Mouse (Mus musculus) kidney, embryonic 14.5 days (tissue): ENCODE measurements around the gene Adamts12. TPM values are rescaled to one million over a fixed set of nuclear protein-coding genes. Genes with fewer than 3 reads are reported as not detected.

ENCODE experiments used
- ATAC-seq: fragments of 200-750 bp; cut with Nextera tagmentation; 2 replicates; pipeline ENCODE4 v1.8.0; 2017; ENCODE audit warnings: moderate number of reproducible peaks, mild to moderate bottlenecking, moderate TSS enrichment, moderate library complexity; ENCODE audit not compliant: low FRiP score, low TSS enrichment
- H3K27ac ChIP-seq: fragments of 300-500 bp; sonication (generic); 2 replicates; pipeline ENCODE4 v1.5.1; 2014; ENCODE audit warnings: low read depth, mild to moderate bottlenecking, low read length, moderate library complexity, mixed read lengths
- H3K27me3 ChIP-seq: fragments of 300-500 bp; sonication (generic); 2 replicates; pipeline ENCODE4 v1.6.1; 2014; ENCODE audit warnings: mild to moderate bottlenecking, low read length; ENCODE audit not compliant: control insufficient read depth, insufficient read depth
- H3K36me3 ChIP-seq: fragments of 300-500 bp; sonication (generic); 2 replicates; pipeline ENCODE4 v1.6.1; 2014; ENCODE audit warnings: low read length, mixed read lengths; ENCODE audit not compliant: control insufficient read depth, insufficient read depth
- H3K4me1 ChIP-seq: fragments of 300-500 bp; sonication (generic); 2 replicates; pipeline ENCODE4 v1.6.1; 2014; ENCODE audit warnings: low read length, mixed read lengths; ENCODE audit not compliant: control insufficient read depth, insufficient read depth
- H3K4me2 ChIP-seq: fragments of 300-500 bp; sonication (generic); replicated peaks from 2 replicates; pipeline ENCODE4 v1.6.1; 2014; ENCODE audit warnings: low read depth, mild to moderate bottlenecking, low read length
- H3K4me3 ChIP-seq: fragments of 300-500 bp; sonication (generic); 2 replicates; pipeline ENCODE4 v1.5.1; 2014; ENCODE audit warnings: mild to moderate bottlenecking, low read length
- H3K9ac ChIP-seq: fragments of 300-500 bp; sonication (generic); 2 replicates; pipeline ENCODE4 v1.6.1; 2014; ENCODE audit warnings: low read depth, mild to moderate bottlenecking, low read length, moderate library complexity
- H3K9me3 ChIP-seq: fragments of 300-500 bp; sonication (generic); 2 replicates; pipeline ENCODE4 v1.6.1; 2016; ENCODE audit warnings: low read length; ENCODE audit not compliant: control insufficient read depth
- WGBS: fragments of 180-500 bp; shearing (Covaris S2); extraction: QIAGEN DNeasy Blood & Tissue Kit; methylation state at CpG from one replicate; pipeline ENCODE4 v1.1.7; 2014; 5-methylcytosine and 5-hydroxymethylcytosine counted together
- polyA plus RNA-seq: library from polyadenylated mRNA; unstranded; fragments of >200 nt; fragmentation: Nextera tagmentation; extraction: Ambion mirVana; gene quantifications from 2 replicates; pipeline ENCODE4 v1.2.1, GENCODE M21; 2014

Gene Adamts12
- polyA plus RNA-seq, 1 experiment from 2014 or later, result 5.1 TPM

DNA sequence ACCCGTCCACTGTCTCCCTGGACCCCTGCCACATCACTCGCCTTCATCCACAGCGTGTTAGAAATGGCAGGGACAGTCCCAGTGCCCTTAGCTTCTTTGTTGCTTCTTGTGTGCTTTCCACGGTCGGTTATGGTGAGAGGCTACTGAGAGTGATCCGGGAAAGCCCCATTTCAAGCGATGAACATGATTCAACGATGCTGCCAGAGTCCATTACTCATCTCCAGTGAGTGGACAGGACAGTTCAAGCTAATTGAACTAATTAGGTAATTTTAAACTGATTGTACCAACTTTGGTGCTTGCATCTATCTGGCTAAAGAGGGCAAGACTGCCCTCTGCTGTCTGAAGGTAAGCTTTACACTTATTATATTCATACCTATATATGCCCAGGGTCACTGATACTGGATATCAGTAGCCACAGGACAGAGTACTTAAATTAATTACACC is 315.5 kb downstream of the Adamts12 start:
- no peak for ATAC-seq
- WGBS, result 48% methylated on average over 8 of the region's 8 CpGs

DNA sequence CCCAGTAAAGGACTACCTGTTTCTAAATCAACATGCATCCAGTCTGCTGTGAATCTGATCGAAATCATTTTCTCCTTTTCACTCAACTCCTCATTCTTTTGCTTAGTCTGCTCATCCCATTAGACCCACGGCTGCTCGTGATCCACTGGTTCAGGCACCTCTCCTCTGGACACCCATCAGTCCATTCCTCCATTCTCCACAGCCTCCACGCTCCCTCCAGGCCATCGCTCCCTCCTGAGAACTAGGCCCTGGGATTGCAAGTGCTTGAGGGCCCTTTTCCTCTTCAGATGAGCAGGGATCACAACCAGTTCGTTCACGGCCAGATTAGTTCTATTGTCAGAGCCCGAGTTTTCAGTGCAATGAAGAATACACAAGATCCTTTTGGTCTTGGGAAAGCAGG is 316.0 kb downstream of the Adamts12 start:
- Histone ChIP-seq H3K9me3 (no peaks in the 10 kb centered on the region), H3K36me3 (peaks cover 29% of the 10 kb centered on the region), H3K27me3 (no peaks in the 10 kb centered on the region), H3K27ac (no peak overlapping the region), H3K9ac (no peak overlapping the region), H3K4me3 (no peak overlapping the region), H3K4me2 (no peak overlapping the region), H3K4me1 (no peaks in the 10 kb centered on the region)
- 85% methylated on average over 8 of the region's 8 CpGs for WGBS
- no peak for ATAC-seq

More for the DNA sequence above, 315.5 kb downstream of the Adamts12 start:
- Histone ChIP-seq H3K9me3 (no peaks in the 10 kb centered on the region), H3K4me3 (no peak overlapping the region), H3K27me3 (no peaks in the 10 kb centered on the region), H3K27ac (no peak overlapping the region), H3K4me2 (no peak overlapping the region), H3K4me1 (no peaks in the 10 kb centered on the region), H3K9ac (no peak overlapping the region), H3K36me3 (peaks cover 24% of the 10 kb centered on the region)

DNA sequence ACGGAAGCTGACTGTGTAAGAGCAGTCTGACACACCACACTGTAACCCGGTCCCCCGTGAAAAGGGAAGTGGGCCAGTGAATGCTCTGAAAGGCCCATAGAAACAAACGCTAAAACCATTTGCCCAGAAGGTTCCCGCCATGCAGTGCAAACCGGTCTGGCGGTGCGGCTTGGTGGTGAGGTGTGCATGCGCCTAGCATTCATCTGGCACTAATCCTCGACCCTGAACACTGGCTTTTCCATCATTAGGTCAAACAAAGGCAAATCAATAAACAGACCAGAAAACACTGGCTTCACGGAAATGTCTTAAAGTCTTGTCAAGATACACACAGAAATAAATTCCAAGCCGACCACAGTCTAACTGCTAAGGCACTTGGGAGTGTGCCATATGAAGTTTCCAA is 318.0 kb downstream of the Adamts12 start:
- WGBS, result 87% methylated on average over 12 of the region's 12 CpGs

DNA sequence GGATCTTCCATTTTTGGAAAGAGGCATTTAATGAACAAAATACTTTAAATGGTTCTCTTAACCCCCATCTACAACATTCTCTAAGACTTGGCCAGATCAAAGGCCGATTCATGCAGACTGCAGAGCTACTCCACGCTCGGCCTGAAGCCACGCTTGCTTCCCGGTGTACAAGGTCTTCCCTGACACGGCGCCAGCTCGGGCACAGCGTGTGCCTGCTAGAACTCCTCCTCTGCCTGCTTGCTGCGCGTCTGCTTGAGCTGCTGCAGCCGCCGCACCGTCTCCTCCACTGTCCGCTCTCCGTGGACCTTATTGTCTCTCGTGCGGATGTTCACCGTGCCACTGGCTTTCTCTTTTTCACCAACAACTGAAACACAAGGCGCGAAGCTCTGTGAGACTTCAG is 319.2 kb downstream of the Adamts12 start:
- Histone ChIP-seq H3K4me3 (no peak overlapping the region), H3K9ac (no peak overlapping the region), H3K36me3 (peaks cover 61% of the 10 kb centered on the region), H3K4me2 (no peak overlapping the region), H3K9me3 (no peaks in the 10 kb centered on the region), H3K27me3 (no peaks in the 10 kb centered on the region), H3K4me1 (no peaks in the 10 kb centered on the region), H3K27ac (no peak overlapping the region)
- 94% methylated on average over 21 of the region's 21 CpGs for WGBS
- ATAC-seq, result no peak

More for the DNA sequence above, 318.0 kb downstream of the Adamts12 start:
- no peak overlapping the region for H3K9ac ChIP-seq
- H3K36me3 ChIP-seq, result peaks cover 48% of the 10 kb centered on the region
- H3K4me1 ChIP-seq, result no peaks in the 10 kb centered on the region
- H3K4me2 ChIP-seq, result no peak overlapping the region
- H3K27ac ChIP-seq, result no peak overlapping the region
- no peak overlapping the region for H3K4me3 ChIP-seq
- H3K27me3 ChIP-seq, result no peaks in the 10 kb centered on the region
- no peak for ATAC-seq
- no peaks in the 10 kb centered on the region for H3K9me3 ChIP-seq

DNA sequence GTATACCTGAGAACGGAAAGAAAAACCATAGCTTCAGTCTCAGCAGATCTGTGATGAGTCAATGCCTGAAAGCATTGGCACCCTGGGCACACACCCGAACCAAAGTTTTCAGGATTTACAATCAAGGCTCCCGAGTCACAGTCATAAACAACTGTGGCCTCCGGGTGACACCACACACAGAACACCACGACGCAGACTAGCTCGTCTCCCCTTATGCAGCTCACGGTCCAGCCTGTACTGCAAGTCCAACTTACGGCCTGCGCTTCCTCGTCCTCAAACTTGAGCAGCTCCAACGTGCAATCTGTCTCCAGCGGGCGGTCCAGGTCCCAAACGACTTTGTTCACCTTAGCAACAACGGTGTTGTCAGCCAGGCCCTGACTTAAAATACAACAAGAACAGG is 328.3 kb downstream of the Adamts12 start:
- no peaks in the 10 kb centered on the region for H3K27me3 ChIP-seq
- ATAC-seq, result no peak
- 93% methylated on average over 16 of the region's 16 CpGs for WGBS
- H3K4me2 ChIP-seq, result no peak overlapping the region
- peaks cover 69% of the 10 kb centered on the region for H3K36me3 ChIP-seq
- H3K4me1 ChIP-seq, result no peaks in the 10 kb centered on the region
- H3K27ac ChIP-seq, result no peak overlapping the region
- H3K4me3 ChIP-seq, result no peak overlapping the region
- no peak overlapping the region for H3K9ac ChIP-seq
- H3K9me3 ChIP-seq, result no peaks in the 10 kb centered on the region

DNA sequence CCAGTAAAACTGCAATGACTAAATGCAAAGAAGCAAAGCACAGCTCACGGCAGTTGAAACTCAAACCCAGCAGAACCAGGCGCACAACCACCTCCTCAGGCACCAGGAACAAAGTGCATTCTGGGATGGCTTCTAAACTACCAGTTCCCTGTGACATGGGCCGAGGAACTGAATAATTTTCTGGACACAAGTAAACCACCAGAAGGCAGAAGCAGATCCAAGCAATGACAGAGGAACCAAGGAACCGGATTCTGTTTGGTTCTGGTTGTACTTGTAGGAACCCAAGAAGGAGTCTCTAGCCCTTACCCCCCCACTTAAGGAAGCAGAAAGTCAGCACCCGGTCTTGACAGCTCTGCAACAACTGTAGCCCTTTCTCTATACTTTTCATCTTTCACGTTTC is 331.8 kb downstream of the Adamts12 start:
- ATAC-seq, result no peak
- Histone ChIP-seq H3K9me3 (no peaks in the 10 kb centered on the region), H3K9ac (no peak overlapping the region), H3K4me3 (no peak overlapping the region), H3K27me3 (no peaks in the 10 kb centered on the region), H3K36me3 (peaks cover 34% of the 10 kb centered on the region), H3K4me1 (peaks cover 7% of the 10 kb centered on the region; the same call in 1 of the 2 replicates), H3K27ac (no peak overlapping the region), H3K4me2 (no peak overlapping the region)
- 91% methylated on average over 6 of the region's 6 CpGs for WGBS

Other genes with a start within 250 kb of the Adamts12 start
- gene C1qtnf3, start 112.5 kb upstream of the Adamts12 start, polyA plus RNA-seq, result 6.0 and 8.1 TPM in 2 replicates
- gene Amacr, start 83.0 kb upstream of the Adamts12 start, polyA plus RNA-seq, result 22.1 and 26.0 TPM in 2 replicates
- gene Slc45a2, start 64.1 kb upstream of the Adamts12 start, polyA plus RNA-seq, result not detected in 2 replicates
- 0.24 and 0.65 TPM in 2 replicates for gene Rxfp3, start 26.8 kb upstream of the Adamts12 start, polyA plus RNA-seq